In the genomic region with DNA sequence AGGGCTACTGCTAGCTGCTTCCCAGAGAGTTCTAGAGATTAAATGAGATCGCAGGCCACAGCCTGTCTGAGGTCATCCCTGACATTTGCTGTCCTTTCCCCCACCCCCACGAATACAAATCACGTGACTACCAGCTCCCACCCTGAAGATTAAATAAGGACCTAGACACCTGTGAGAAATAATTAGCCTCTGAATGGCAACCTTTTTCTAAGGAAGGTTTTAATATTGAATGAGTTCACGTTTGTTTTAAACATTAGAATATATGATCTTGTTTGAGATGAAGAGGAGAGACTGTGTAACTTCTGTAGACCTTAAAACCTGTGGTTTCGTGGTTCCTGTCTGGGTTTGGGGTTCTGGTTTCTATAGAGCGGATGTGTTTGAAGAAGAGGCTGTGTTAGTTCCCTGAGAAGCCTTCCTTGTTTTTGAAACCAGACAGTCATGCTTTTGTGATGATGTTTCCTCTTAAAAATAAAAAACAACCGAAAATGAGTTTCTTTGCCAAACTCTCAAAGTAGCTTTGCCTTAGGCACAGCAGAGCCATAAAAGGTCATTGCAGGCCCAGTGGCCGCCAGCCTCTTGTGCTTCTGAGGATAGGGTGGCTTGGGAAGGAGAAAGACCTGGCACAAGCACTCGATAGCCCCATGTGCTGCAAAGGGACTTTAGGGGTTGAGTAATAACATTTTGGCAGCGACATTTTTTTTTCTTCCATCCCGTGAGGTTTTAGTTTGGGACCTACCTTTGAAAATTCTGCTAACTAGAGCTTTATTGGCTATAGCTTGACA, we compare ENCODE assay signal across 8 mouse cellular contexts.
DNase-seq lines count a peak whose midpoint lies in the region; ATAC-seq and TF ChIP-seq lines count a peak whose summit lies in the region.
"Had no signal": no experiment of that assay in that cellular context is flagged by ENCODE, and none has a peak within 500 bp of the region (broad histone marks: within the 10 kb centered on the region; RNA-seq: fewer than 3 reads in every experiment).

No protein-coding gene starts in this region.

- peak overlapping the region; percentile 12; the same call in 1 of the 2 replicates for H3K27ac ChIP-seq in left cerebral cortex, adult 2 months
- peak overlapping the region; percentile 81 for H3K27ac ChIP-seq in forebrain, postnatal 0 days (ENCODE audit: low read depth, low read length)
- peak overlapping the region; percentile 73 for H3K27ac ChIP-seq in small intestine, adult 2 months (ENCODE audit: insufficient read depth, low read depth, low read length)

- H3K9ac ChIP-seq in forebrain, postnatal 0 days: no peak overlapping the region
- H3K9ac ChIP-seq: neural tube, embryonic 12.5 days had no signal

- no peaks in the 10 kb centered on the region for H3K27me3 ChIP-seq in forebrain, postnatal 0 days (ENCODE audit: insufficient read depth, low read length)
- H3K27me3 ChIP-seq in small intestine, adult 2 months (ENCODE audit: control insufficient read depth, insufficient read depth, low read length): no peaks in the 10 kb centered on the region
- H3K27me3 ChIP-seq: neural tube, embryonic 12.5 days had no signal

- no peak for TF ChIP-seq CTCF in left cerebral cortex, adult 2 months (IDR thresholded peaks at IDR 0.05)
- no peak for TF ChIP-seq CTCF in forebrain, postnatal 0 days (IDR thresholded peaks at IDR 0.05; ENCODE audit: low read depth)
- no peak for TF ChIP-seq CTCF in small intestine, adult 2 months (IDR thresholded peaks at IDR 0.05; ENCODE audit: extremely low read depth, insufficient read length, insufficient replicate concordance, low read depth, low read length)

- ATAC-seq in forebrain, postnatal 0 days: no peak

- H3K9me3 ChIP-seq in forebrain, postnatal 0 days (ENCODE audit: low read length): no peaks in the 10 kb centered on the region
- H3K9me3 ChIP-seq: neural tube, embryonic 12.5 days had no signal

- intact Hi-C loops in left cerebral cortex, adult 2 months (cut with DNase I): no loop called here

- no peak for TF ChIP-seq POLR2A in small intestine, adult 2 months (IDR thresholded peaks at IDR 0.05; ENCODE audit: low read depth, low read length)

- H3K4me2 ChIP-seq in forebrain, postnatal 0 days (ENCODE audit: low read depth): 0 out of 2 replicates have a peak overlapping the region, but pooled peaks have one; percentile 5
- H3K4me2 ChIP-seq: neural tube, embryonic 12.5 days had no signal

- H3K36me3 ChIP-seq in forebrain, postnatal 0 days (ENCODE audit: insufficient read depth): no peaks in the 10 kb centered on the region
- no peaks in the 10 kb centered on the region for H3K36me3 ChIP-seq in small intestine, adult 2 months (ENCODE audit: control insufficient read depth, insufficient read depth, low read length)
- H3K36me3 ChIP-seq: neural tube, embryonic 12.5 days had no signal

- no peak for DNase-seq in left cerebral cortex, adult 2 months (ENCODE audit: extremely low spot score in 1 of 2, low spot score in 2 of 2)
- DNase-seq in left cerebral cortex, adult 9 months (ENCODE audit: low spot score in 2 of 2): no peak
- DNase-seq in T-cell, adult 2 months (ENCODE audit: low spot score): peak; percentile 77
- DNase-seq in forebrain, postnatal 0 days: no peak
- DNase-seq in frontal cortex, postnatal 10 days (ENCODE audit: low spot score in 2 of 2): no peak
- DNase-seq in ovary, postnatal 10 days (ENCODE audit: low spot score): no peak

- WGBS in forebrain, postnatal 0 days: 67% methylated on average over 11 of the region's 11 CpGs
- 62% methylated on average over 11 of the region's 11 CpGs for WGBS in small intestine, adult 2 months

- peaks cover 44% of the 10 kb centered on the region for H3K4me1 ChIP-seq in forebrain, postnatal 0 days (ENCODE audit: insufficient read depth)
- peaks cover 7% of the 10 kb centered on the region; the same call in 1 of the 2 replicates for H3K4me1 ChIP-seq in small intestine, adult 2 months (ENCODE audit: control insufficient read depth, insufficient read depth, insufficient read length, low read length)

- H3K4me3 ChIP-seq in left cerebral cortex, adult 2 months: no peak overlapping the region
- no peak overlapping the region for H3K4me3 ChIP-seq in forebrain, postnatal 0 days (ENCODE audit: low read depth, low read length)
- no peak overlapping the region for H3K4me3 ChIP-seq in small intestine, adult 2 months (ENCODE audit: low read depth, low read length)
- H3K4me3 ChIP-seq: neural tube, embryonic 12.5 days had no signal

Comparison
In these comparisons a context has a peak if more than half of its experiments do, and no peak if none do; other contexts are left out.
1. H3K27ac ChIP-seq: peak in every context shown above with its lines; median percentile 81 in forebrain, postnatal 0 days; 73 in small intestine, adult 2 months; 12 in left cerebral cortex, adult 2 months.